Mouse (Mus musculus) fat pad, adult 2 months (tissue): ENCODE data around the gene Rap1gap.

Experiments
- DNase-seq: peaks from one replicate; pipeline ENCODE4 v3.0.0-alpha.2; 2011; ENCODE audit warnings: low read depth, low spot score; ENCODE audit errors: extremely low read depth

Gene Rap1gap

GRCm38 (mm10) chr4:137770901-137771612, 106.5 kb downstream of the Rap1gap start:
- DNase-seq, result no peak

- DNase-seq, result no peak
Observed at GRCm38 (mm10) chr4:137771749-137772148, 107.2 kb downstream of the Rap1gap start.

GRCm38 (mm10) chr4:137772438-137773056, 108.0 kb downstream of the Rap1gap start:
- DNase-seq, result no peak

GRCm38 (mm10) chr4:137773369-137773899, 108.9 kb downstream of the Rap1gap start:
- DNase-seq, result no peak

GRCm38 (mm10) chr4:137774013-137774412, 109.5 kb downstream of the Rap1gap start:
- DNase-seq, result no peak

- no peak for DNase-seq
Observed at GRCm38 (mm10) chr4:137774505-137774904, 110.0 kb downstream of the Rap1gap start.

- DNase-seq, result no peak
Observed at GRCm38 (mm10) chr4:137777866-137778265, 113.3 kb downstream of the Rap1gap start.

- no peak for DNase-seq
Observed at GRCm38 (mm10) chr4:137778397-137779184, 114.1 kb downstream of the Rap1gap start.
